Mouse (Mus musculus): ENCODE data around the gene Cnn1.

- TF ChIP-seq POLR2A (IDR thresholded peaks at IDR 0.05; ENCODE audit: borderline replicate concordance, control insufficient read depth, low read depth, low read length) = no peak
- TF ChIP-seq CTCF (IDR thresholded peaks at IDR 0.05; ENCODE audit: control insufficient read depth, insufficient read depth, low read length) = no peak
These were observed 50.6 kb downstream of the Cnn1 start for GRCm38 (mm10) chr9:22149426-22150248.

All from bone marrow, adult 2 months (tissue).